ENCODE assay signal across 13 mouse cellular contexts in genomic region chr7:75755861-75756449, GRCm38 (mm10).
A peak's percentile ranks its signal among the peaks of the same experiment; 100 is the strongest.
DNase-seq lines count a peak whose midpoint lies in the region; ATAC-seq lines count a peak whose summit lies in the region.
"Had no signal": no experiment of that assay in that cellular context is flagged by ENCODE, and none has a peak within 500 bp of the region (broad histone marks: within the 10 kb centered on the region; RNA-seq: fewer than 3 reads in every experiment).

No protein-coding gene starts in this region.

- no peaks in the 10 kb centered on the region for H3K9me3 ChIP-seq in forebrain, embryonic 15.5 days
- H3K9me3 ChIP-seq: G1E; liver, embryonic 15.5 days had no signal

- H3K4me1 ChIP-seq in forebrain, embryonic 15.5 days, result peaks cover 13% of the 10 kb centered on the region; the same call in 1 of the 2 replicates

- no peak overlapping the region for H3K4me3 ChIP-seq in forebrain, embryonic 15.5 days
- H3K4me3 ChIP-seq: erythroblast, embryonic 14.5 days; liver, embryonic 15.5 days had no signal

- no peaks in the 10 kb centered on the region for H3K36me3 ChIP-seq in forebrain, embryonic 15.5 days

- peak overlapping the region; percentile 51 for H3K27ac ChIP-seq in forebrain, embryonic 15.5 days (replicated peaks)
- H3K27ac ChIP-seq: liver, embryonic 15.5 days had no signal

- no peak overlapping the region for H3K9ac ChIP-seq in forebrain, embryonic 15.5 days (replicated peaks)
- H3K9ac ChIP-seq: liver, embryonic 15.5 days had no signal

- H3K4me2 ChIP-seq in forebrain, embryonic 15.5 days (replicated peaks), result no peak overlapping the region
- H3K4me2 ChIP-seq: liver, embryonic 15.5 days had no signal

- peak; percentile 78 for ATAC-seq in forebrain, embryonic 15.5 days (replicated peaks)

- H3K27me3 ChIP-seq in forebrain, embryonic 15.5 days, result no peaks in the 10 kb centered on the region
- H3K27me3 ChIP-seq: liver, embryonic 15.5 days had no signal

- 39% methylated on average over 8 of the region's 8 CpGs for WGBS in forebrain, embryonic 15.5 days

- DNase-seq in right cerebral cortex, postnatal 10 days (ENCODE audit: low spot score in 2 of 2), result peak; percentile 39 to 54
- no peak for DNase-seq in right cerebral cortex, postnatal 14 days
- peak; percentile 36 to 71 for DNase-seq in kidney, postnatal 25 days
- no peak for DNase-seq in adrenal gland, postnatal 25 days
- no peak for DNase-seq in Muller cell, postnatal 12 days (ENCODE audit: inconsistent ontology term)
- DNase-seq in cerebellum, adult 18-20 months, result no peak
- DNase-seq: adrenal gland, postnatal 10 days; cerebellum, postnatal 14 days; heart, postnatal 4 days had no signal

Comparison
In these comparisons a context has a peak if more than half of its experiments do, and no peak if none do; other contexts are left out.
1. DNase-seq: peak in right cerebral cortex, postnatal 10 days (2 of 2) and kidney, postnatal 25 days (2 of 2); none in right cerebral cortex, postnatal 14 days (single experiment), adrenal gland, postnatal 25 days (single experiment), Muller cell, postnatal 12 days (single experiment) and cerebellum, adult 18-20 months (0 of 2).